Mouse (Mus musculus) monocyte, adult 2 months (primary cell): Measurements from ENCODE around the gene Olfr1329.
"Not testable (repeated sequence)": the region's sequence is repeated elsewhere in the genome, so short reads cannot be mapped to it uniquely, and the experiment has no call there.

Experiments used
- DNase-seq, 2 experiments: peaks; one replicate each; pipeline ENCODE4 v3.0.0; 2022; ENCODE audit warnings: low spot score in 2 of 2, low read depth in 1 of 2

Gene Olfr1329

DNA sequence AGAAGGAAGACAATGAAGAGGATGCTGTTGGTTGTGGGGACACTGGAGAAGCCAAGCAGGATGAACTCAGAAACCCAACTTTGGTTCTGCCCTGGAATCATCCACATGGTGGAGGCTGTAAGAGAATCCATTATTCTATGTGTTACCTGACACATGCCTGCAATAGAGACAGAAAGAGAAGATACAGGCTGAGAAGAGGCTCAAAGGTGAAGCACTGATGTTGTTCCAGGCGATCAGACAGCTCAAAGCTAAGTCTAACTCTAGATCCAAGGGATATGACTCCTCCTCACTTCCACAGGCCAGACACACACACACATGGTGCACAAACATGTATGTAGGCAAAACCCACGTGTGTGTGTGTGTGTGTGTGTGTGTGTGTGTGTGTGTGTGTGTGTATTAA lies at the start of gene Olfr1329:
Gene Olfr1329 (minus strand): TSS at position 101 of the 400 bp plus-strand sequence.
- not testable (repeated sequence) for DNase-seq

GRCm38 (mm10) chr4:118961141-118961628 lies 43.9 kb upstream of the Olfr1329 start, which contains the start of gene Lao1:
Gene Lao1 (plus strand): TSS chr4:118961578.
- no peak for DNase-seq

DNA sequence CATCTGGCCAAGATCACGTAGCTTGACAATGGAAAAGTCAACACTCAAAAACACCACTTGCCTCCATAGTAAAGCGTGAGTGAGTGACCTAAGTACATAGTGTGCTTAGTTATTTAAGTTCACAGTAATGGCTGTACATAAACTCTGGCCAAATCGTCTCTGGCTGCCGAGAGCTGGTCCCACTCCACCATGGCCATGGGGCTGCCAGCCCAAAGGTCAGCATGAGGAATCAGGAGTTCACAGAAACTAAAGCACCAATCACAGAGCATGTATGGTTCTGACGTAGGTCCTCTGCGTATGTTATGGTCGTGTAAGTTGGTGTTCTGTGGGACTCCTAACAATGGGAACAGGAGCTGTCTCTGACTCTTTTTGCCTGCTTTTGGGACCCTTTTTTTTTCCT lies 41.5 kb upstream of the Olfr1329 start:
- no peak for DNase-seq

DNA sequence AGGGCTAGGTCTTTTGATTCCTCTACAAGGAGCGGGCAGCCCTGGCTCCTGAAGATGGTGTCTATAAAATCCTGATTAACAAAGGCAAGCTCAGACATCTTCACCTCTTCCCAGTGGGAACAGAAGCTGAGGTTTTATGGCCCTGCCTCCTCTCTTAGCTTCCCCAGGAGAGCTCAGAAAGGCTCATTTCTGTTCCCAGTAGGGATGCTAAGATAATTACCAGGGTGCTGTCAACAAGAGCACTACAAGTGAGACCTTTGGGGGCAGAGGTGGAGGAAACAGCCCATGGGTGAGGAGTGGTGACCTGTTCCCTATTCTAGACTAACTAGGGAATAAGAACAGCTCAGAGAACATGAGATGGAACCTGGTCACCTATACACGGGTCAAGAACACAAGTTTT lies 21.2 kb upstream of the Olfr1329 start, which contains the start of gene Olfr1328:
Gene Olfr1328 (minus strand): TSS at position 101 of the 400 bp plus-strand sequence.
- no peak for DNase-seq

DNA sequence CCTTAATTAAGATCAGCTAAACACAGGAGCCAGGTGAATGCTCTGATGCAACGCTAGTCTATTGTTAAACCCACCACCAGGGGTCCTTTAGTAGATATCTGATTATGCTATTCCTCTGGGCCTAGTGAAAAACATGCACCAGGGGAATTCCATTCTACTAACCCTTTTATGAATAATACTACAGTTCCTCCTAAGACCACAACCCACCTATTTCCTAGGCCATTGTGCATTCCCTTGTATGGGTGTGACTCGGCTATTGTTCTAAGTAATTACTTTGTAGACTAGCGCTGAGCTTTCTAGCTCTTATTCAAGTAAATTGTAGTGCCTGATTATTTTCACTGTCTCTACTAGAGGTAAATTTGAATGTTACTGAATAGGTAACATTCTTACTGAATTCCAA lies 14.1 kb upstream of the Olfr1329 start:
- not testable (repeated sequence) for DNase-seq

DNA sequence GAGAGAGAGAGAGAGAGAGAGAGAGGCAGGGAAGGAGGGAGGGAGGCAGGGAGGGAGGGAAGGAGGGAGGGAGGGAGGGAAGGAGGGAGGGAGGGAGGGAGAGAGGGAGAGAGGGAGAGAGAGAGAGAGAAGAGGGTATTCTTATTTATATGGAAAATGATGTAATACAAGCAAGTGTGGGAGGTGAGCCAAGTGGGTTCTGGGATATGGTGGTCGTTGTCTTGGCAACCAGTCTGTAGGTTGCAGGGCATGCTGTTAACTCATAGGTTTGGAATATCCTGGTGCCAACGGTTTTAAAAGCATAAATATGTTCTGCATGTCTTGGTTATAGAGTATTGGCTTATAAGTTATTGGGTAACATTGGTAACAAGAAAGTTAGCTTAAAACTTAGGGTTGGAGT lies 15.3 kb downstream of the Olfr1329 start:
- no peak for DNase-seq

DNA sequence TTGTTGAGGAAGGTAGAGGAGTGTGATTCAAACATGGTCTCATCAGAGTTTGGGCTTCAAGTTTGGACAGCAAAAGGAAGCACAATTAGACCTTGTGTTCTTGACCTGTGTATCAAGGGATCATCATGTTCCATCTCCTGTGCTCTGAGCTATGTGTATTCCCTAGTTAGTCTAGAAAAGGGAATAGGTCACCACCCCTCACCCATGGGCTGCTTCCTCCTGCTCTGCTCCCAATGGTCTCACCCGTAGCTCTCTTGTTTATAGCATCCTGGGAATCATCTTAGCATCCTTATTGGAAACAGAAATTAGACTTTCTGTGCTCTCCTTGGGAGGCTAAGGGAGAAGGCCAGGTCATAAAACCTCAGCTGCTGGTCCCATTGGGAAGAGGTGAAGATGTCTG lies 29.0 kb downstream of the Olfr1329 start, which contains the start of gene Olfr1330:
Gene Olfr1330 (plus strand): TSS at position 301 of the 400 bp plus-strand sequence.
- DNase-seq, result no peak

- DNase-seq, result no peak
Observed at GRCm38 (mm10) chr4:118867566-118867965, 49.7 kb downstream of the Olfr1329 start.
